24 mouse cellular contexts compared by ENCODE assay signal in the genomic region with DNA sequence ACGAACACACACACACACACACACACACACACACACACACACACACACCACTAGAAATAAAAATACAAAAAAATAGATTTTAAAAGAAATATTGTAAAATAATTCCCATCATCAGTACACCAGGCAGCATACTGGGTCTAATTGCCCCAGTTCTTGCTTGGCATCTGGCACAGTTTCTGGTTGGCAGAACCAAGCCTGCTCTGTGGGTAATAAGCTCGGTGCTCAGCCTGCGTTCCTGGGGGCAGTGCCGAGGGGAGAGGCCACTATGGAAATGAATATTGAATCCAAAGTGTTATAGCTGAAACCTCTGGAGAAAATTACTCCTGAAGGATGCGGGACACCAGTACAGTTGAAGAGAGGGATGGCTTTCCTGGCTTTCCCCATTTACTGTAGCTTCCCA.
A peak's percentile ranks its signal among the peaks of the same experiment; 100 is the strongest.
DNase-seq lines count a peak whose midpoint lies in the region; ATAC-seq lines count a peak whose summit lies in the region.
"Had no signal": no experiment of that assay in that cellular context is flagged by ENCODE, and none has a peak within 500 bp of the region (broad histone marks: within the 10 kb centered on the region; RNA-seq: fewer than 3 reads in every experiment).

No protein-coding gene starts in this region.

- ATAC-seq in cerebellum, adult (ENCODE audit: insufficient number of reproducible peaks, low FRiP score, low TSS enrichment): 0 out of 2 replicates have a peak, but pooled peaks have one; percentile 40
- no peak for ATAC-seq in midbrain, embryonic 15.5 days (replicated peaks)
- ATAC-seq: CD4-positive, CD25-positive, alpha-beta regulatory T cell, adult 4 months; forebrain, embryonic 14.5 days; hindbrain, postnatal 0 days had no signal

- H3K4me3 ChIP-seq in midbrain, embryonic 15.5 days: no peak overlapping the region
- H3K4me3 ChIP-seq: embryonic facial prominence, embryonic 15.5 days; erythroblast, embryonic 14.5 days; forebrain, embryonic 10.5 days; gastrocnemius, adult 2 months; heart, embryonic 13.5 days; hindbrain, embryonic 13.5 days had no signal

- no peaks in the 10 kb centered on the region for H3K27me3 ChIP-seq in midbrain, embryonic 15.5 days (replicated peaks)
- H3K27me3 ChIP-seq: embryonic facial prominence, embryonic 15.5 days; heart, embryonic 13.5 days; hindbrain, embryonic 13.5 days had no signal

- H3K9ac ChIP-seq in midbrain, embryonic 15.5 days: no peak overlapping the region
- H3K9ac ChIP-seq: embryonic facial prominence, embryonic 15.5 days; heart, embryonic 13.5 days; hindbrain, embryonic 13.5 days had no signal

- 75% methylated on average over 5 of the region's 5 CpGs for WGBS in midbrain, embryonic 15.5 days

- no peaks in the 10 kb centered on the region for H3K9me3 ChIP-seq in midbrain, embryonic 15.5 days
- H3K9me3 ChIP-seq: embryonic facial prominence, embryonic 15.5 days; forebrain, embryonic 10.5 days; heart, embryonic 13.5 days; hindbrain, embryonic 13.5 days had no signal

- H3K4me2 ChIP-seq in midbrain, embryonic 15.5 days: no peak overlapping the region
- H3K4me2 ChIP-seq: embryonic facial prominence, embryonic 15.5 days; heart, embryonic 13.5 days; hindbrain, embryonic 13.5 days had no signal

- no peaks in the 10 kb centered on the region for H3K36me3 ChIP-seq in midbrain, embryonic 15.5 days (replicated peaks)
- H3K36me3 ChIP-seq: embryonic facial prominence, embryonic 15.5 days; forebrain, embryonic 10.5 days; G1E; heart, embryonic 13.5 days; hindbrain, embryonic 13.5 days had no signal

- H3K27ac ChIP-seq in midbrain, embryonic 15.5 days: no peak overlapping the region
- H3K27ac ChIP-seq: embryonic facial prominence, embryonic 15.5 days; forebrain, embryonic 10.5 days; gastrocnemius, adult 2 months; heart, embryonic 13.5 days; hindbrain, embryonic 13.5 days; hindbrain, postnatal 0 days had no signal

- H3K4me1 ChIP-seq in midbrain, embryonic 15.5 days: peaks cover 9% of the 10 kb centered on the region
- H3K4me1 ChIP-seq: embryonic facial prominence, embryonic 15.5 days; heart, embryonic 13.5 days had no signal

- no peak for DNase-seq in cerebellum, postnatal 4 days (ENCODE audit: low spot score in 2 of 2)
- DNase-seq in cerebellum, adult 11-12 months: peak; percentile 42
- DNase-seq in cerebellum, adult 9-10 months: peak; percentile 51
- DNase-seq in cerebellum, postnatal 36 days: peak; percentile 35 to 40
- DNase-seq in kidney, postnatal 14 days: no peak
- DNase-seq: adrenal gland, adult 8-10 months; adrenal gland, postnatal 36 days; B cell, adult 2 months; embryo, embryonic 11 days; gastrocnemius, adult 2 months; gastrocnemius, postnatal 36 days; heart, adult 11 months; heart, postnatal 36 days had no signal

Comparison
In these comparisons a context has a peak if more than half of its experiments do, and no peak if none do; other contexts are left out.
1. DNase-seq: peak in cerebellum, adult 11-12 months (single experiment), cerebellum, adult 9-10 months (single experiment) and cerebellum, postnatal 36 days (2 of 2); none in cerebellum, postnatal 4 days (0 of 2) and kidney, postnatal 14 days (single experiment).